Mouse (Mus musculus) heart, postnatal 10 days (tissue): ENCODE results near the gene Kif2c. TPM values are rescaled to one million over a fixed set of nuclear protein-coding genes. Genes with fewer than 3 reads are reported as not detected.

Experiments used
- DNase-seq, 2 experiments: peaks; one replicate each; pipeline ENCODE4 v3.0.0; 2021
- intact Hi-C: fragments of 180-260 bp; cut with DNase I; formaldehyde crosslinking; loops from one replicate; pipeline ENCODE4 v1.15.1; 2025
- total RNA-seq, 2 experiments: library from RNA; stranded (reverse); gene quantifications; 2 replicates each; pipeline ENCODE4 v1.2.3; 2021

Gene Kif2c
- total RNA-seq: 1 to 10 TPM; 5.2 to 8.0 TPM

GRCm38 (mm10) chr4:117181863-117182758 lies at the start of gene Kif2c:
Gene Kif2c, minus strand, starts transcription at chr4:117182639.
- intact Hi-C loops: no loop called here

DNA sequence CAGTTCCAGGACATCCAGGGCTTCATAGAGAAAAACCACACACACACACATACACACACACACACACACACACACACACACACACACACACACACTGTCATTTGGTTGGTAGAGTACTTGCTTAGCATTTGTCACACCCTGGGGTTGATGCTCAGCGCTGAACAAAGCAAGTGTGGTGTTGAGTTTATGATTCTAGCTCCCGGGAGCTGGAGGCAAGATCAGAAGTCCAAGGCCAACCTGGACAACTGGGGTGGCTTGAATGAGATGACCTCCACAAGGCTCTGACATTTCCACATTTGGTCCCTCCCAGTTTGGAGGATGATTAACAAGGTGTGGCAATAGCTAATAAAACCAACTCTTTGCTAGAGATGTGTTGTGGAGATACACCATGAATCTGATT lies 48.8 kb upstream of the Kif2c start:
- no peak for DNase-seq
- intact Hi-C loops: no loop called here

More at GRCm38 (mm10) chr4:117181863-117182758, at the start of gene Kif2c:
- peak; percentile 94 to 96 for DNase-seq

GRCm38 (mm10) chr4:117230331-117230730 lies 47.9 kb upstream of the Kif2c start:
- DNase-seq: no peak
- intact Hi-C loops: loop anchor here (1.0 kb wide), 1 partner anchor 37 kb away; no protein-coding TSS in a partner anchor

- no peak for DNase-seq
- intact Hi-C loops: no loop called here
Measured at GRCm38 (mm10) chr4:117229590-117229989, 47.2 kb upstream of the Kif2c start.

DNA sequence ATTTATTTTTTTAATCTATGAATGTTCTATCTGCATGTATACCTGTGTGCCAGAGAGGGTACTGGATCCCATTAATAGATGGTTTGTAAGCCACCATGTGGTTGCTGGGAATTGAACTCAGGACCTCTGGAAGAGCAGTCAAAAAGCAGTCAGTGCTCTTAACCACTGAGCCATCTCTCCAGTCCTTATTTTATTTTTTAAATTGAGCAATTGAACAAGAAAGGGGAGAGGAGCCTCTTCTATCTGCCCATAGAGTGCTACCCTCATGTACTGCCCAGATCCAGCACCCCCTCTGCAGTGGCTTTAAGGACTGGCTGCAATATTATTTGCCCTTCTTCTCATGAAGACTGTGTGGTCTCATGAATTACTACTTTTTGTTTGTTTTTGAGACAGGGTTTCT lies 42.8 kb upstream of the Kif2c start:
- intact Hi-C loops: no loop called here
- DNase-seq: no peak

- intact Hi-C loops: no loop called here
- DNase-seq: no peak
Measured at GRCm38 (mm10) chr4:117224122-117224521, 41.7 kb upstream of the Kif2c start.

GRCm38 (mm10) chr4:117223001-117223400 lies 40.6 kb upstream of the Kif2c start:
- DNase-seq: no peak
- intact Hi-C loops: no loop called here

DNA sequence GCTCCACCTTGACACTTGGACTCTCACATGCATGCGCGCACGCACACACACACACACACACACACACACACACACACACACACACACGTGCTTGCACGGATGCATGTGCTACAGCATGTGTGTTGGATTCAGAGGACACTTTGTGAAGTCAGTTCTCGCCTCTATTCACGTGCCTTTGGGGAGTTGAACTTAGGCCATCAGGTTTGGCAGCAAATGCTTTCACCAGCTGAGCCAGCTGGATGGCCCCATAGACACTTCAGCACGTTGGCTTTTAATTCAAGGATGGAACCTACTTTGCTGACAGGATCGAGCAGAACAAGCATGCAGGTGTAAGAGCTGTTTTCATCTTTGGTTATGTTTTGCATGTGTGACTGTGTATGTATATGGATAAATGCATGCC lies 39.4 kb upstream of the Kif2c start:
- DNase-seq: peak; percentile 27 to 38
- intact Hi-C loops: no loop called here

- intact Hi-C loops: no loop called here
Measured at GRCm38 (mm10) chr4:117220741-117221515, 38.5 kb upstream of the Kif2c start.

DNA sequence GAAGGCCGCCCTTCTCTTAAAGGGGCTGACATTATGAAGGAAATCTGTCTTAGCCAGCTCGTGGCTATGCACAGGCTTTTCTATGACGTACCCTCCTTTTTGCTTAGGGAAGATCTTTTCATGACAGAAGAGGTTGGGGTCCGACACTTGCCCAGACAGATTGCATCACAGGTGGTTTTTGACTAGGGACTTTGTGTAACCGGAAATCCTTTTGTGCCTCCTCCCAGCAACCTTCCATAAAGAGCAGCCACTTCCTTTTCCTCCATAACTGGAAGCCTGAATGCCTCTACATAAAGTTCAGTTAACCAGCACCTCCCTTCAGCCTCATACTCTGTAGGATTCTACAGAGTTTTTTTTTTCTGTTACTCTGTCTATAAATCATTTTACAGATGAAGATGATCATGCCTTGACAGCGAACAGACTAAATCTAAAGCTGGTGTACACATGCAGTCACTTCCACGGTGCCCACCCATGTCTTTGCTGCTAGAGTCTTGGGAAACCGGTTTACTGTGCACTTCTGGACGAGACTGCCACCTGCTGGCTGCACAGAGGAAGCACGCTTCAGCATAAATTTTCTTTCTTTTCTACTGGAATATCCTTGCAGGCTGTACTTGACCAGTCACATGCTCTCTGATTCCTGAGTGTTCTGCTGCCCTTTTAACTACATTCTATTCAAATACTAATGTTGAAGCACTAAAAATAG lies 36.2 kb upstream of the Kif2c start:
- intact Hi-C loops: loop anchor here (5.0 kb wide), 1 partner anchor 49 kb away; no protein-coding TSS in a partner anchor
- DNase-seq: peak; percentile 51 to 73

More at GRCm38 (mm10) chr4:117220741-117221515, 38.5 kb upstream of the Kif2c start:
- no peak for DNase-seq

- intact Hi-C loops: loop anchor here (5.0 kb wide), 1 partner anchor 50 kb away; no protein-coding TSS in a partner anchor
Measured at GRCm38 (mm10) chr4:117217029-117217428, 34.6 kb upstream of the Kif2c start.

GRCm38 (mm10) chr4:117214250-117214649 lies 31.8 kb upstream of the Kif2c start:
- intact Hi-C loops: no loop called here
- DNase-seq: no peak

More at GRCm38 (mm10) chr4:117217029-117217428, 34.6 kb upstream of the Kif2c start:
- no peak for DNase-seq

DNA sequence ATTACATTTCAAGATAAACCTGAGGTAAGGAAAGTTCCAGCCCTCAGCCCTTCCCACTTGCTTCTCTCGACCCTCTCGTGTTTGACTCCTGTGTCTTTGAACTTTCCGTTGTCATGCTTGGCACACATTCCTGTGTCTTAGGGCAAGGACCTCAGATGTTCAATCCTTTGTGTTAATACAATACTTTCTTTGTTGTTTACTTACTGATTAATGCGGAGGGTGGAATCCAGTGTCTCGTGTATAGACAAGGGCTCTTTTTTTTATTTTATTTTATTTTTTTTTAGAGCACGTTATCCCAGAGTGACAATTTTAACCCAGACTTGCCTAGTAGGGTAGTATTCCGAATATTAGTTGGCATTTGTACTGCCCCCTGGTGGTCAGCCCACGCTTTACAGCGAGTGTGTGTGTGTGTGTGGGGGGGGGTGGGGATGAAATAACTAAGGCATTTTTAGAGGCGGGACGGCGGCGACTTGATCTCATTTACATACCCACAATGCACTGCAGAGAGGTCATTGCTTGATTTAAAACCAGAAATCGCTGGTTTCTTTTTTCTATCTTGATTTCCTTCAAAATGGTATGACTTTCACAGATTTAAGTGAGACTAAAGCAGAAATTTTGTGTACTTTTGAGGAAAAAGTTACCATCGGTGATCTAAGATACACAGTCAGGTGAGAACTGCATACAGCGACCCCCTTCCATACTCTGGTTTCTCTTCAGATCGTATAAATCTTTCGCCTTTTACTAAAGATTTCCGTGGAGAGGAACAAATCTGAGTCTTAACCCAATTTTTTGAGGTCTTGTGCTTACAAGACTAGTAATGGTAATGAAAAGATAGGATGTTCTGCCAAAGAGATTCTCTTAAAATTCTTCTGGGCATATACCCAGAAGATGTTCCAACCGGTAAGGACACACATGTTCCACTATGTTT lies 28.0 kb upstream of the Kif2c start:
- intact Hi-C loops: no loop called here
- DNase-seq: peak; percentile 75 to 90

DNA sequence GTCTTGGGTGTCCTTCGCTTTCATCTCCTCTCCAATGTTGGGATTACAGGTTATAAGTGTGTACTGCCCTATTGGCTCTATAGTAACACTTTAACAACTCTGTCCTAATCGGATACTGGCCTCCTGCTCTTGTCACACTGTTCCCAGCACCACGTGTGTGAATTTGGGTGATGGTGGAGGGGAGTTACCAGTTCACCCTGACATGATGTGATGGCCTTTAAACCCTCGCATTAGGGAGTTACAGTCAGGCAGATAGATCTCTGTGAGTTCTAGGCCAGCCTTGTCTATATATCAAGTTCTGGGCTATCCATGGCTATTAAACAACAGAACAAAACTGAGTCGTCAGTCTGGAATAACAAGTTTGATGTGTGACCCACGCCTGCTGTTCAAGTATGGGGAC lies 27.2 kb upstream of the Kif2c start:
- intact Hi-C loops: no loop called here
- DNase-seq: no peak

GRCm38 (mm10) chr4:117202992-117203354 lies 20.5 kb upstream of the Kif2c start:
- intact Hi-C loops: no loop called here
- no peak for DNase-seq

GRCm38 (mm10) chr4:117202046-117202991 lies 19.9 kb upstream of the Kif2c start:
- peak; percentile 63 to 73 for DNase-seq
- intact Hi-C loops: no loop called here

- intact Hi-C loops: no loop called here
Measured at GRCm38 (mm10) chr4:117191804-117192203, 9.4 kb upstream of the Kif2c start.

GRCm38 (mm10) chr4:117190660-117191059 lies 8.2 kb upstream of the Kif2c start:
- intact Hi-C loops: no loop called here
- DNase-seq: no peak

More at GRCm38 (mm10) chr4:117191804-117192203, 9.4 kb upstream of the Kif2c start:
- DNase-seq: no peak
